Mouse (Mus musculus): ENCODE results near the gene Timm8b.
A peak's percentile ranks its signal among the peaks of the same experiment; 100 is the strongest.
"Not testable (repeated sequence)": the region's sequence is repeated elsewhere in the genome, so short reads cannot be mapped to it uniquely, and the experiment has no call there.

Timm8b gene

DNA sequence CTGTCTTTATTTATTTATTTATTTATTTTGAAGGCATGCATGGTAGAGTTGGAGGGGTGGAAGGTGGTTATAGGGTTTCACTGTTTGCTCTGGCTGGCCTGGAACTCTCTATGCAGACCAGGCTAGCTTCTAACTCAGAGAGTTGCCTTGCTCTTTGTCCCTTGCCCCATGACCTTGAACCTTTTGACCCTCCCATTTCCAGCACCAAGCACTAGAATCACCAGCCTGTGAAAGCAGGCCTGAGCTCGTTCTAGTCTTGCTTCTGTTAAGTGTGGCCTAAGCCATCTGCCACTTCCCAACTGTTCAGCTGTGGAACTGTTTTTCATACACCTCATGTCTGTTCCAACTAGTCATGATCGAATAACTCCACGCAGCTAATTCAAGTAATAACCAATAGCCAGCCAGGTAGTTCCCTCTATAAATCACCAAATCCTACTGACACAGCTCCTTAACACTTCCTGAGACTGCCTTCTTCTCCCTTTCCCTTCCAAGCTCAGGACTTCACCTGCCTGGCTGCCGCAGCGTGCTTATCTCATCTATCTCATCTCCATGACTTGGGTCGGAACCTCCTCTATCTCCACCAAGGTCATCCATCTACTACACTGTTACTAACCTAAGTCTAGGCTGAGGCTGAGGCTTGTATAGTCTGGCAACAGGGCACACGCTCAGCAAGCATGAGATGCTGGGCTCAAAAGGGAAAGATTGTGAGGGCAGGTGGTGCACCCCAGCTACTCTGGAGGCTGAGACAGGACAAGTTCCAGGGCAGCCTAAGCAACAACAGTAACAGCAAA is 1.5 kb upstream of the Timm8b start:
- peak; percentile 68 for DNase-seq (ENCODE audit: low read depth, low spot score)

DNA sequence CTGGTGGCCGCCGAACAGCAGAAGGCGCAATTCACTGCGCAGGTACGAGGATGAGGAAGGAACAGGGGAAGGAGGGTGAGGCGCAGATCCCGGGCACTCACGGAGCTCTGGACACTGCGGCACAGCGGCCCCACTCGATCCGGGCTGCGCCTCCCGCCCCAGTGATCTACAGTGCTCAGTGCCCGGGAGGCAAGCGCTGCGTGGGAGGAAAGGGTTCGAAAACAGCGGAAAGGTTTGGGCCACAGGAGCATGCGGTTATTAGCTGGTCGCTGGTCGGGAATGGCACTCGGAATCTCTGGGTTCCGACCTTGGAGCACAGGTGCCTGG is 251 bp downstream of the Timm8b start:
- no peak for DNase-seq (ENCODE audit: low read depth, low spot score)

DNA sequence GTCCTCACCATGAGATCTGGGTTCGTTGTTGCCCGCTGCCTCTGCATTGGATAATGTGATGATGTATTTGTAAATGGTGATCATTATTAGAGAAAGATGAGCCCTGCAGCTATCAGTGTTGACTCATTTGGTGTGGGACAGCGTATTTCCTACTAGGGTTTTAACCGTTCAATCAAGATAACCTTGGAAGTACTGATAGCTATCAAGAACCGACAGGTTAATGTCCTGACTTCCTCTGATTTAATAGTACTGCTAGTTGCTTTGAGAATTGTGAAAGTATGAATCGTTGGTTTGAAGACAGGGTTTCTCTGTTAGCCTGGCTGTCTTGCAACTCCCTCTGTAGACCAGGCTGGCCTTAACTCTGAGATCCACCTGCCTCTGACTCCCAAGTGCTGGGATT is 628 bp downstream of the Timm8b start:
- DNase-seq (ENCODE audit: low read depth, low spot score), result no peak

DNA sequence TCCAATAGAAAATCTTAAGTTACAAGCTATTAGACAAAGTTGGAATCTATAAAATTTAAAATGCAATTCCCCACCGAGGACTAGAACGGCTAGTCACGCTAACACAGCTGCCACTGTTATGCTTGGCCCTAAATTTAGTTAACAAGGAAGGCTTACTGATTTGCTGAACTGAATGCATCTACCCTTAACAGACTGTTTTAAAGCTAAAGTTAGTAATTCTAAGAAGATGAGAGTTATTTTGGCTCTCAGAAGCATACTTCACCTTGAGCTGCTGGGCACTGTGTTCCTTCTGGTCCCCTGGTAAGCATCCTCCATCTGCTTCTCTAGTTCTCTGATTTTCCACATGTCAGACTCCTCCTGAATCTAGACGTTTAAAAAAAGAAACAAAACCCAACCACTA is 8.4 kb downstream of the Timm8b start:
- DNase-seq (ENCODE audit: low read depth, low spot score), result no peak

DNA sequence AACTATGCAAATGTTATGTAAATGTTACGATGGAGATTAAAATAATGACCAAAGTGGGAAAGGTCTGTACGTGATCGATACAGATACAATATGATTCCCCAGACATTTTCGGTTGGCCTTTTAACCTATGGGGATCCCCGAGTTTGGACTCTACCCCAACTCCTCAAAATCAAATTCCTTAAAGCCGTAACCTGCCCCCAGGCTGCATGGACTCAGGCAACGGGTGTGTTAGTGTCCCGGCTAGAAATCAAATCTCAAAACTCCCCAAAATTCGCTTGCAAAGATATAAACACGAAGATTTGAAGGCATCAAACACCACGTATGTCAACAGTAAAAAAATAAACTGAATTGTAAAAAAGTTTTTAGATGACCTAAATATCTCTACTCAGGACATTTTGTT is 12.5 kb downstream of the Timm8b start:
- DNase-seq (ENCODE audit: low read depth, low spot score), result no peak

DNA sequence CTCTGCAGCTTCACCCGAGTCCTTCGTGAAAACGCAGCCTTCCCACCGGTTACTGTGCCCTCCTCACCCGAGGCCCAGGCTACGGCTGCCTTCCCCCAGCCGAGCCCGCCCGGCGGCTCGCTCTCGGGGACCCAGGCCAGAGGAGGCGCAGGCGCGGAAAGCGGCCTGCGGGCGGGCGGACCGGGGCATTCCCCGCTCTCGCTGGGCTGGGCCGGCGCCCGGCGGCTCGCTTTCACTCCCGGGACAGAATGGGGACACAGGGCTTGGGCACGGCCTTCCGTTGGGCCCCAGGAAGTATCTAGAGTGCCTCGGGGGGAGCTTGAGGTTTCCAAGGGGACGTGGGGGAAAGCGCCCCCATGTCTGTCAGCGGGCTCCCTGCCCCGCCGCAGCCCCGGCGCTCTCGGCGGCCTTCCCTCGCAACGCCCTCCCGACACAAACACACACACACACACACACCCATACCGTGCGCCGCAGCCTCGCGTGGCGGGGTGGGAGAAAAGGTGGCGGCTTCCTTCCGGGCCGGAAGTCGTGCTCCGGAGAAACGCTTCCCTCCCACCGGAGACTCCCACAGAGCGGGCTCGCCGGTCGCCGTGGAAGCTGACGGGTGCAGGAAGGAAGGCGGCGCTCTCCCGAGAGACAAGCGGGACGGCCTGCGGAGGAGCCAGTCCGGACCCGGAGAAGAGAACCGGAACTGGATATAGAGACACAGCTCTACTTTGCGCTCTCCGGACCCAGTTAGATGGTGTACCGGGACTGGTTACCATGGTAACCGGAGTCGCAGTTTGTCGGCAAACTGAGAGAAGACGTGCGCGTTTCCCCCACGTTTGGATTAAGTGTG is 13.3 kb downstream of the Timm8b start, which contains the start of the genes Pih1d2 and Nkapd1:
Pih1d2 (plus strand) TSS at position 556 of the 838 bp plus-strand sequence.
Nkapd1 (minus strand) TSS at position 699 of the 838 bp plus-strand sequence.
- peak; percentile 96 for DNase-seq (ENCODE audit: low read depth, low spot score)

DNA sequence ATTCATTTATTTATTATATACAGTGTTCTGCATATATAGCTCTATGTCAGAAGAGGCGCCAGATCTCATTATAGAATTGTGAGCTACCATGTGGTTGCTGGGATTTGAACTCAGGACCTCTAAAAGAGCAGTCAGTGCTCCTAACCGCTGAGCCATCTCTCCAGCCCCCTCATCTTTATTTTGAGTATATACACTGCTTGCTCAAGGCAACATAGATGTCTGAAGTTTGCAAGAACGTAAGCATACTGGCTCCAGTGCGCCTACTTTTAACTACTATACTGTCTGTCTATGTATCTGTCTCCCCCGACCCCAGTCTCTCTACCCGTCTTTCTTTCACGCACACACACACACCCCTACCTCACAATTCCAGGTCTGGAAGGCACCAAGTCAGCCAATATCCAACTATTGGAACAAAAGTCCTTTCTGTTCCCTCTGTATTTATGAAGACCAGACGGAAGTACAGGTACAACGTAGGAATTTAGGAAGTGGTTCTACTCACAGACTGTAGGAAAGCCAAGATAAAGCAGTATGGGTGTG is 14.2 kb downstream of the Timm8b start:
- DNase-seq (ENCODE audit: low read depth, low spot score), result no peak

DNA sequence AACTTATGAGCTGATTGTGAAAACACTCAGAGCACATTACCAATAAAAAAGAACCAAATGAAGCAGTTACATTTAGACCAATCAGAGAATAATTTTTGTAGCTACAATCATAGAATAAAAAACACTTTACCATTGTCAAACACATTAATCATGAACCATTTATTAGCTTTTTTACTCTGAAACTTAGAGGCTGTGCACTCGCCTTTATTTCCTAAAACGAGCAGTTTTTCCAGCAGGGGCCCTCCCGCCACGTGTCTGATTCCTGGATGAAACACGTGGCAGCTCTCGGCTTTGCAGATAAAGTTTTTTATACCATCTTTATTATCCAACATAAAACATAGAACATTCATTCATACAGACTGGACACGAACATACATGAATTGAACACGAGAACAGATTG is 27.2 kb downstream of the Timm8b start:
- not testable (repeated sequence) for DNase-seq (ENCODE audit: low read depth, low spot score)

DNA sequence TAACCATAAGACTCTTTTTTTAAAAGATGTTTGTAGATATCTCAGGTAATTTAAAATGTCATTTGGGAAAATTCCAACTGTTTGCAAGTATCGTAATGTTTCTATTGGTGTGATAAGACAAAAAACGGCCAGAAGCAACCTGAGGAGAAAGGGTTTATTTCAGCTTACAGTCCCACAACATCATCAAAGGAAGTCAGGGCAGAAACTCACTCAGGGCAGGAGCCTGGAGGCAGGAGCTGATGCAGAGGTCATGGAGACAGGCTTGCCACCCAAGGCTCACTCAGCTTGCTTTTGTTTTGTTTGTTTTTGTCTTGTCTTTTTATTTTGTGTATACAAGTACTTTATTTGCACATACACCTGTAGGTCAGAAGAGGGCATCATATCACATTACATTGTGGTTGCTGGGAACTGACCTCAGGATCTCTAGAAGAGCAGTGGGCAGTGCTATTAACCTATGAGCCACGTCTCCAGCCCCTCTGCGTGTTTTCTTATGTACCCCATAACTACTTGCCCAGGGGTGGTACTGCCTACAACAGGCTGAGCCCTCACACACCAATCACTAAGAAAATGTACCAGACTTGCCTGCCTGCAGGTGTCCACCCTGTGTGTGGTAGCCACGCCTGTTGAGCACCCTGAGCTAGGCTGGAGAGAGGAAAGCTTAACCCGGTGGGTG is 28.4 kb downstream of the Timm8b start:
- DNase-seq (ENCODE audit: low read depth, low spot score), result no peak

DNA sequence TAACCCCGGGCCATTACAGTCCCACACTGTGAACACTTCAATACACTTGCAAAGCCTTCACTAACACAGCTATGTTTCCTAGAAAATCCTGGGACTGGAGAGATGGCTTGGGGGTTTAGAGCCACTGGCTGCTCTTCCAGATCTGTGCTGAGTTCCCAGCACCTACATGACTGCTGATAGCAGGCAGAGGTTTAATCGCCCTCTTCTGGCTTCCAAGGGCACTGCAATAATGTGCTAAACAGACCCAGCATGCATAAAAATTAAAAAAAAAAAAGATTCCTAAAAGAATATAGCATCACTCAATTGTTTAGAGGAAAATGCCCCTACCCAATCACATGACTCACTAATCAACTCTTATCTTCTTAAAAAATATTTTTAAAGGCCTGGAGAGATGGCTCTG is 29.3 kb downstream of the Timm8b start:
- DNase-seq (ENCODE audit: low read depth, low spot score), result no peak

DNA sequence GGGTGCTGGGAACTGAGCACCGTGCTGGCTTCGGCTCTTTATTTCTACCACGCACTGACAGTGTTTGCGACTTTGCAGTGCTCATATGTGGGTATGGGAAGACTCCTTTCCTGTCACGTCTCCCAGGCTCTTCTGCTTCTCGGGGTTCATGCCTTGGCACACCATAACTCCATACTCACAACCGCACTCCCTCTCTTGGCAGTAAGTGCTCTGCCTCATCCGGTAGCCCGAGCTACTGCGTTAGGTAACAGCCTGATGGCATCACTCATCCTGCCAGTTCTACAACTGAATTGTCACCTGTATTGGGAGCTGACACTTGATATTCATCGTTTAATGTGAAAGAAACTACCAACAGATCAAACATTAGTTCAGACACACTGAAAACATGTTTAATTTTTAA is 30.6 kb downstream of the Timm8b start:
- DNase-seq (ENCODE audit: low read depth, low spot score), result no peak

DNA sequence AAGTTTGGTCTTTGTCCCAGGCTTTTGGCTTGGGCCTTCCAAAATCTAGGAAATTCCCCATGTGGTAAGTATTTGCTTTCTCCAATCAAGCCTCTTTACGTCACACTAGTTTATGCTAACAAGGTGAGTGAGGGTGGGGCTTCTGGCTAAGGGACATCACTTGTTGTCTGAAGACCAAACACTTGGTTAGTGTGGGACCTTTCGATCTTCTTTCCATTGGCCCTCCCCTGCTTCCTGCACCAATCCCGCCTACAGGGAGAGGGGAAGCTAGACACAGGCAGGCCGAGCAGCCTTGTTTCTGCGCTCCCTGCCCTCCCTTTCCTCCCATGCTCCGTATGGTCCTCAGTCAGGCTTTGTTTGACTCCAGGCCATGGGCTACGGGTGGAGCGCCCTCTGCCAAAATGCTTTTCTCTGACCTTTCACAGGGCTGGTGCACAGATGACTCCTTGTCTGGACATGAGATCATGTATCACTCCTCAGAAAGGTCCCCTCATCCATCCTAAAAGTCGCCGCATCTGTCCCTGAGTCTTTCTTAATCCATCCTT is 43.2 kb downstream of the Timm8b start:
- peak; percentile 93 for DNase-seq (ENCODE audit: low read depth, low spot score)

DNA sequence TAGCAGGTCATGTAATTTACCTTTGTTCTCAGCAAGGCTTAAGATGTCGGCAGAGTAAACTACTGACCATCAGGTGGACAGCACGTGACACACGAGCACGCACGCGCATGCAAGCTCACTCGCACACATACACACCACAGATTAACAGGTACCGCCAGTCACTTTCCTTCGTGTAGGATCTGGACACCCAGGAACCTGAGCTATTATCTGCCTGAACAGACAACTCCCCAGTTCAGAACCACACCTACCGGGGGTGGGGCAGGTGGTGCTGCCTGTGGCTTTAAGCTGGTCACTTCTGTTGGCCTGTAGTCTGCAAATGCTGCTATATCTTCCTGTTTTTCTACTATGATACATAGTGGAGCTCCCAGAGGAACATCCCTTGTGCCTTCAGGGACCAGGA is 46.8 kb downstream of the Timm8b start:
- no peak for DNase-seq (ENCODE audit: low read depth, low spot score)

Data from ZHBTc4 (cell line).